Mouse (Mus musculus) retina, postnatal 1 day (tissue): ENCODE measurements around the gene Tex33.

Source experiments
- DNase-seq: peaks from one replicate; pipeline ENCODE4 v3.0.0-alpha.2; 2012

The Tex33 gene

DNA sequence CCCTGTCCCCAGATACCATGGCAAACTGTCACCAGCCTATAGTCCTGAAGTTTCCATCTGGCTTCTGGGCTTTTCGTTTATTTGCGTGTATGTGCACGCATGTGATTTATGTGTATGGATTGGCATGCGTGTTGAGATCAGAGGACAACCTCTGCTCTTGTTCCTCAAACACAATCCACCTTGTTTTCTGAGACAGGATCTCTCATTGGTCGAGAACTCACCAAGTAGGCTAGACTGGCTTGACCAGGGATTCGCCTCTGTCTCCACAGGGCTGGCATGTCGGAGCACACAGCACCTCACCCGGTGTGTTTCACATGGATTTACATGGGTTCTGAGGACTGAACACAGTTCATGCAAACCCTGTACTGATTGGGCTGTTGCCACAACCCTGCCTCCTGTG is 18.4 kb upstream of the Tex33 start:
- no peak for DNase-seq

- no peak for DNase-seq
These were observed 18.0 kb upstream of the Tex33 start for GRCm38 (mm10) chr15:78413719-78414117.

DNA sequence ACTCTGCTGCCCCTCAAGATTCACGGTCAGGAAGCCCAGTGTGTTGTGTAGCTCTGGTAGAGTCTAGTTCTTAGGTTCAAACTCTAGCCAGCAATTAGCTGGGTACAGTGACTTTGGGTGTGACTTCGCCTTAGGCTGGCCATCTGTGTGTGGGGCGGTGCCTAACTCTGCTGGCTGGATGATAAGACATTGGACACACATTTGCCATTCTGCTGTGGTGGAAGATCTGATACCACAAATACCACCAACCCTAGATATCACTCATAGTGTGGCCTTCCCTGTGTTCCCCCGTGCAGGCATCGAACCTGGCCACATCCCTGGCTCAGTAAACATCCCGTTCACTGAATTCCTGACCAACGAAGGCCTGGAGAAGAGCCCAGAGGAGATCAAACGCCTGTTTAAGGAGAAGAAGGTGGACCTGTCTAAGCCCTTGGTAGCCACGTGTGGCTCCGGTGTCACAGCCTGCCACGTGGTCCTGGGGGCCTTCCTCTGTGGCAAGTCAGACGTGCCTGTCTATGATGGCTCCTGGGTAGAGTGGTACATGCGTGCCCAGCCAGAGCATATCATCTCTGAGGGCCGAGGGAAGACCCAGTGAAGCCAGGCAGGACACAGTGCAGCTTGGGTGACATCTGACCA is 17.5 kb upstream of the Tex33 start:
- no peak for DNase-seq

- DNase-seq: no peak
These were observed 13.9 kb upstream of the Tex33 start for GRCm38 (mm10) chr15:78409570-78410052.

DNA sequence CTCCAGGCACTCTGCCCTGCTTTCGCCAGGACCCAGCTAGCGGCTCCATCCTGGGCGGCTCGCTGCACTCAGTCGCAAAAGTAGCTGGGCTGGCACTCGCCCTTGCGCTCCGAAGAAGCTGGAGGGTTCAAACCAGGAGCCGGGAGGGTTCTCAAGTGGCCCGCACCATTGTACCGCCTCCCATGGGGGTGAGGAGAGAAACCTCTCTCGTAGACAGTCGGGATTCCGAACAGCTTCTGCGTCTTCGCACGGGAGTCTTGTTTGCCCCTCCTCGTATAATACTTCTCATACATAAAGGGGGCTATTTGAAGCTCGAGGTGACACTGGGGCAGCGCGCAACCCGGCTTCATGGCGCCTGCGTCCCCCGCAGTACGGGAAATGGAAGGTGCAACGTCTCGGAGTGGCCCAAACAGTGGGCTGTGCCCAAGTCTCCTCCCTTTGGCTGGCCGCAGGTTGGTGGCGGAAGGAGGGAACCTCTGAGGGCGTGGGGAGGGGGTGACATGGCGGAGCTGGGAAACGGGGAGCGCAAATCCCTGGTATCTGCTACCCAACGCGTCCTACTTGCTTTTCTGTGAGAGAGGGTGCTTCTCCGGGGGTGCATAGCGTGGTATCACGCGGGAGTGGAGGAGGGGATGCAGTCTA is 10.7 kb upstream of the Tex33 start, which contains the start of gene Mpst:
Mpst (plus strand) TSS at position 124 of the 642 bp plus-strand sequence.
- DNase-seq: peak; percentile 94

GRCm38 (mm10) chr15:78405517-78406211 is 10.0 kb upstream of the Tex33 start, which contains the start of gene Tst:
Gene Tst (minus strand): TSS chr15:78405907.
- peak; percentile 94 for DNase-seq

- no peak for DNase-seq
These were observed 9.4 kb upstream of the Tex33 start for GRCm38 (mm10) chr15:78405098-78405497.

- DNase-seq: peak; percentile 61
These were observed 8.2 kb upstream of the Tex33 start for GRCm38 (mm10) chr15:78403896-78404295.

GRCm38 (mm10) chr15:78403301-78403741 is 7.6 kb upstream of the Tex33 start:
- DNase-seq: no peak

DNA sequence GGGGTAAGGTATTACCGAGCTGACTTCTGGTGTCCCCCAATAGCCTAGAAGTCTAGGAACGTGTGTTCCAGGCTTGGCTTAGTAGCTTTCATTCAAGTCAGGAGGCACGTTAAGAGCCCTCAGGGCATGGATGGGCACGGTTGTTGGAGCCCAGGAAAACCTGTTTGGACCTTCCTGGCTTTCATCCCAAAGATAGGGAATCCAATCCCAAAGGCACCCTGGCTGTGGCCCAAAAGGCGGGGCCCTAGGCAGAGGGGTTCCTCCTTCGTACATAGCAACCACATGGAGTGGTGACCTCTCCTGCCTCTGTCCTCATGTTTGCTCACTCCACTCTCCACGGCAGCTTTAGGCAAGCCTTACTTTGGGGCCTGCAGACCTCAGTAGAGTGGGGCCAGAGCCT is 6.7 kb upstream of the Tex33 start:
- DNase-seq: no peak

DNA sequence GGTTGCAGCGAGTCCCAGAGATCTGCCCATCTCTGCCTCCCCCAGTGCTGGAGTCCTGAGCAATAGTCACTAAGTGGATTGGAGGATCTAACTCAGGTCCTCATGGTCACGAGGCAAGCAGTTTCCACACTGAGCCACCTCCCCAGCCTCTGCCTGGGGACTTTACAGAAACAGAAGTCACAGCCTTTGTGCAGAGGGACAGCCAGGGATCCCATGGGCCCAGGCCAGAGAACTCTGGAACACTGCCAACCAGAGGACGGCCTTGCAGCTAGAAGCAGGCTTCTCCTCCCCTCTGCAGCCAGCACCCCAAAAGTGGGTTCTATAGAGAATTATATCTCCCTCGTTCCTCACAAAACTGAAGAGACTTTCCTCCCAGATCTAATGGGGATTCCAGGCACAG is 6.2 kb upstream of the Tex33 start:
- no peak for DNase-seq

GRCm38 (mm10) chr15:78401345-78401744 is 5.6 kb upstream of the Tex33 start:
- peak; percentile 29 for DNase-seq

- no peak for DNase-seq
These were observed 4.9 kb downstream of the Tex33 start for GRCm38 (mm10) chr15:78390855-78391254.

GRCm38 (mm10) chr15:78385564-78385963 is 10.1 kb downstream of the Tex33 start:
- DNase-seq: no peak

DNA sequence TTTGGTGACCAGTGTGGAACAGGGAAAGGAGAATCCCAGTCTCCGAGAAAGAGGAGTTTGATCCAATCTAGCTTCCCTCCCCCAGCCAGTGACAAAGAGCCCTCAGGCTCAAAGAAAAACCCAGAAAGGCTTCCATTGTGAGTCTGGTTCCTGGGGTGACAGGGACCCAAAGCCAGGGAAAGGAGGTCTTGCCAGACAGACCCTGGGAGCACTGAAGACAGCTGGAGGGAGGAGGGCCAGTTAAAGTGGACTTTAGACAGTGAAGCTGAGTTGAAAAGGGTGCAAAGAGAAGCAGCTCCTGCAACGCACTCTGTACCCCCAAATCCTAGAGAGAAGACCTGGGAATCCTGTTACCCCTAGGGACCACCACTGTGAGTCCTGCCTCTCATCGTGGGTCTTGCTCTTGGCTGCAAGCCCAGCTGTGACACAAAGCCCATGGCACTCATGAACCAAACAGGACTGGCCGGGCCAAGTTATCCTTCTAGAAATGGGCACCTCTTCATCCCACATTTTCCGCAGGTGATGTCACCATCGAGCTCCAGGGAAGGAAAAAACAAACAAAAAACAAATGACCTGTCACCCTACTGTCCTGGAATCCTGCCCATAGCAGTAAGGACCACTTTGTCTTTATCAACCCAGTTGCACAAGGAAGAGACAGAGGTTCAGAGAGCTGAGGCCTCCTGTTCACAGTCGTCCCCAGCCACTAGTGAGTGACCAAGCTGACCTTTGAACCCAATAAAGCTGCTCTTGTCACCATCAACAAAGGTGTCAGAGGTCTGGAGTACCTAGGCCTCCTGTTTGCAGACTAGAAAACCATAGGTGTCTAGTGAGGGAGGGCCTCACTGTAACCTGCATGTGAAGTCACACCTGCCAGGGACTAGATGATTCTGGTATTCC is 11.2 kb downstream of the Tex33 start:
- DNase-seq: no peak

GRCm38 (mm10) chr15:78383450-78384219 is 12.1 kb downstream of the Tex33 start:
- no peak for DNase-seq

GRCm38 (mm10) chr15:78382115-78382514 is 13.6 kb downstream of the Tex33 start:
- peak; percentile 72 for DNase-seq

- peak; percentile 91 for DNase-seq
These were observed 15.0 kb downstream of the Tex33 start for GRCm38 (mm10) chr15:78380741-78381140.

DNA sequence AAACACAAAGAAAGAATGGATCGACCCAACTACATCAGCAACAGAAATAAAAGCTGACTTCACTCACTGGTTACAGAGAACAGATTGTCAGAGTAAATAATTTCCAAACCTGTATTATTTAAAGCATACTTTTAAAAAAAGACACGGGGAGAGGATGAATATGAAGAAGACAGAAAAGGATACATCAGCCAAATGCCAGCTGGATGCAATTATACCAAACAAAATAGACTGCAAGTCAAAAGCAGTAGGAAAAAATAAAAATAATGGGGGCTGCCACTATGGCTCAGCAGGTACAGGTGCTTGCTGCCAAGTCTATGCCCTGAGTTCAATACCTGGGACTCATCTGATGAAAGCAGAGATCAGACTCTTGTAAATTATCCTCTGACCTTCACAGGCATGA is 15.5 kb downstream of the Tex33 start:
- DNase-seq: no peak

- DNase-seq: no peak
These were observed 17.2 kb downstream of the Tex33 start for GRCm38 (mm10) chr15:78378556-78378955.

DNA sequence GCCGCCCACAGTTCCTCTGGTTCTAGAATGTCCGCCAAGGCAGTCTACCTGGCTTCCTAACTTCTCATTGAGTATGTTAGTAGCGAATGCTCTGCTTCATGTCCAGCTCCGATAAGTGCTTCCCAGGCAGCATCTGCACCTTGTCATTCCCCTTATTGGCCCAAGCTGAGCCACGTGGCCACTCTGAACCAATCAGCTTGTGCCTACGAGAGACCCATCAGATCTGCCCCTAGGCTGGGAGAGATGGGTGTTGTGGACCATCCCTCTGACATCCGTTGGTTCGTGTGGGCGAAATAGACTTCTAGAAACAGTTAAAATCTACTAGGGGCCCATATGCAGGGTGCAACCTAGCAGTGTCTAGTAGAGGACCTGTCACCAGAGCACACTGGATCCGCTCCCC is 17.9 kb downstream of the Tex33 start:
- no peak for DNase-seq

DNA sequence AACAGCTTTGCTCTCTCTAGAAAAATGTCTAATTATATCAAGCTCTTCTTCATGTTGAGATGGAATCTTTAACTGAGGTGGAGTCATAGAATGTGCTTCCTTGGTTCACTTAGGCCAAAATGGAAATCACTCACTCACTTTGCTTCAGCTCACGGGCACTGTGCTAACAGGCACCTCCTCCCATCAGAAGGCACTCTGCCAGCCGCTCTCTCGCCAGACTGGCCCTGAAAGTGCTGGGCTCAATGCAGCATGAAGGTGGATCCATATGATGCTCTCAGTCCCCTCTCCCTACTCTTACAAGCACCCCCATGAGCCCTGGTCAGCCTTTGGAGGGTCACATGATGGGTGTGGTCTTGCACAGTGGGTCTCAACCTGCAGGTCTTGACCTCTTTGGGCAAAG is 21.5 kb downstream of the Tex33 start:
- no peak for DNase-seq
